Mouse (Mus musculus): Measurements from ENCODE around the gene Lhfpl4. TPM values are rescaled to one million over a fixed set of nuclear protein-coding genes. Genes with fewer than 3 reads are reported as not detected.

Gene Lhfpl4
- polyA plus RNA-seq, 1 experiment from 2014 or later = 21.7 TPM

DNA sequence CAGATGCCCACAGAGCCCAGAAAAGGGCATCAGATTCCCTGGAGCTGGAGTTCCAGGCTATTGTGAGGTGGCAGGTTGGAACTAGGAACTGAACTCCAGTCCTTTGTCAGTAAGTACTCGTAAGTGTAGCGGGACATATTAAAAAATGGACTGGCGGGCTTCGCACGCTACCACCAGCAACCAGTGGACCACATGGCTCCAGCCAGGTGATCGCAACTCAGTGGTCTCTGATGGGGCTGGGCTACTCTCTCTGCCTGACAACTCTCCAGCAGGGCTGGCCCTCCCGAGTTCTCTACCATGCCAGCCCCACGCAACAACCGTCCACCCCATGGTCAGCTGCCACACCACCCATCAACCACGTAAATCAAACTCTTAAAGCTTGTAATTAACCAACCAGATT, 35.1 kb downstream of the Lhfpl4 start:
- Histone ChIP-seq H3K4me1 (ENCODE audit: control insufficient read depth, insufficient read depth, low read length) (no peaks in the 10 kb centered on the region), H3K36me3 (ENCODE audit: control insufficient read depth, insufficient read depth, low read length) (peaks cover 22% of the 10 kb centered on the region), H3K4me3 (replicated peaks; ENCODE audit: low read depth, low read length) (no peak overlapping the region), H3K27ac (replicated peaks; ENCODE audit: low read depth, low read length) (no peak overlapping the region), H3K4me2 (ENCODE audit: low read length) (no peak overlapping the region), H3K9ac (replicated peaks; ENCODE audit: low read length) (no peak overlapping the region), H3K27me3 (ENCODE audit: control insufficient read depth, insufficient read depth, low read length) (no peaks in the 10 kb centered on the region), H3K9me3 (ENCODE audit: control insufficient read depth, low read length) (no peaks in the 10 kb centered on the region)
- ATAC-seq (ENCODE audit: low FRiP score, low TSS enrichment) = no peak
- no peak for DNase-seq
- 98% methylated on average over 10 of the region's 10 CpGs for WGBS

DNA sequence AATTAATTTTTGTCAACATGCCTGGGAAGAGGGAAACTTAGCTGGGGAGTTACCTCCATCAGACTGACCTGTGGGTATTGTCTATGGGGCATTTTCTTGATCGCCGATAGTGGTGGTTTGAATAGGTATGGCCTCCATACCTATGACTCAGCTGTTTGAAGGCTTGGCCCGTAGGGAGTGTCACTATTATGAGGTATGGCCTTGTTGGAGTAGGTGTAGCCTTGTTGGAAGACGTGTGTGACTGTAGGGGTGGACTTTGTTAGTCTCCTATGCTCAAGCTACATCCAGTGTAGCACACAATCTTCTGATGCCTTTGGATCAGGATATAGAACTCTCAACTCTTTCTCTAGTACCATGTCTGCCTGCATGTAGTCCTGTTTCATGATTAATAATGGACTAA, 39.1 kb downstream of the Lhfpl4 start:
- no peak overlapping the region for H3K4me3 ChIP-seq (replicated peaks; ENCODE audit: low read depth, low read length)
- H3K9me3 ChIP-seq (ENCODE audit: control insufficient read depth, low read length) = no peaks in the 10 kb centered on the region
- no peak for ATAC-seq (ENCODE audit: low FRiP score, low TSS enrichment)
- no peak for DNase-seq
- 94% methylated on average over 4 of the region's 4 CpGs for WGBS
- H3K4me2 ChIP-seq (ENCODE audit: low read length) = no peak overlapping the region
- no peaks in the 10 kb centered on the region for H3K4me1 ChIP-seq (ENCODE audit: control insufficient read depth, insufficient read depth, low read length)
- H3K9ac ChIP-seq (replicated peaks; ENCODE audit: low read length) = no peak overlapping the region
- H3K27me3 ChIP-seq (ENCODE audit: control insufficient read depth, insufficient read depth, low read length) = no peaks in the 10 kb centered on the region
- H3K36me3 ChIP-seq (ENCODE audit: control insufficient read depth, insufficient read depth, low read length) = peaks cover 61% of the 10 kb centered on the region
- no peak overlapping the region for H3K27ac ChIP-seq (replicated peaks; ENCODE audit: low read depth, low read length)

DNA sequence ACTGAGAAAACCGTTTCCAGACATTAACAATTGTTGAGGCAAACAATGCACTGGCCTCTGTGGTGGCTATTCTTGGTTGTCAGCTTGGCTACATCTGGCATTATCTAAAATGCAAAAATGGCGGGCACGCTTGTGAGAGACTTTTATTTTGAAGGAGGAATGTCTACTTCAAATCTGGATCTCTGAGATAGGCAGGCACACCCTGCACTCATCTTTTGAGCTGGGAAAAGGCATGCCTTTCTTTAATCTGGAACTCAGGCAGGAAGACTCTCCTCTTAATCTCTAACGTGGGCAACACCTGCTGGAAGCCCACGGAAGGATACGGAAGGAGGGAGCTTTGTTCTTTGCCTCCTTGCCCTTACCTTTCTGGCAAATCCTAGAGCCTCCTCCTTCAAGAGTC, 40.3 kb downstream of the Lhfpl4 start:
- no peaks in the 10 kb centered on the region for H3K27me3 ChIP-seq (ENCODE audit: control insufficient read depth, insufficient read depth, low read length)
- H3K9ac ChIP-seq (replicated peaks; ENCODE audit: low read length) = no peak overlapping the region
- H3K4me2 ChIP-seq (ENCODE audit: low read length) = no peak overlapping the region
- ATAC-seq (ENCODE audit: low FRiP score, low TSS enrichment) (no peak), DNase-seq (no peak)
- 83% methylated on average over 6 of the region's 6 CpGs for WGBS
- H3K4me3 ChIP-seq (replicated peaks; ENCODE audit: low read depth, low read length) = no peak overlapping the region
- H3K4me1 ChIP-seq (ENCODE audit: control insufficient read depth, insufficient read depth, low read length) = no peaks in the 10 kb centered on the region
- no peaks in the 10 kb centered on the region for H3K9me3 ChIP-seq (ENCODE audit: control insufficient read depth, low read length)
- H3K36me3 ChIP-seq (ENCODE audit: control insufficient read depth, insufficient read depth, low read length) = peaks cover 65% of the 10 kb centered on the region
- H3K27ac ChIP-seq (replicated peaks; ENCODE audit: low read depth, low read length) = no peak overlapping the region

GRCm38 (mm10) chr6:113154071-113154470, 41.1 kb downstream of the Lhfpl4 start:
- WGBS = 97% methylated on average over 8 of the region's 8 CpGs
- no peak for ATAC-seq (ENCODE audit: low FRiP score, low TSS enrichment)
- Histone ChIP-seq H3K27ac (replicated peaks; ENCODE audit: low read depth, low read length) (no peak overlapping the region), H3K9ac (replicated peaks; ENCODE audit: low read length) (no peak overlapping the region), H3K27me3 (ENCODE audit: control insufficient read depth, insufficient read depth, low read length) (no peaks in the 10 kb centered on the region), H3K4me1 (ENCODE audit: control insufficient read depth, insufficient read depth, low read length) (no peaks in the 10 kb centered on the region), H3K4me2 (ENCODE audit: low read length) (no peak overlapping the region), H3K4me3 (replicated peaks; ENCODE audit: low read depth, low read length) (no peak overlapping the region), H3K9me3 (ENCODE audit: control insufficient read depth, low read length) (no peaks in the 10 kb centered on the region), H3K36me3 (ENCODE audit: control insufficient read depth, insufficient read depth, low read length) (peaks cover 70% of the 10 kb centered on the region)
- no peak for DNase-seq

DNA sequence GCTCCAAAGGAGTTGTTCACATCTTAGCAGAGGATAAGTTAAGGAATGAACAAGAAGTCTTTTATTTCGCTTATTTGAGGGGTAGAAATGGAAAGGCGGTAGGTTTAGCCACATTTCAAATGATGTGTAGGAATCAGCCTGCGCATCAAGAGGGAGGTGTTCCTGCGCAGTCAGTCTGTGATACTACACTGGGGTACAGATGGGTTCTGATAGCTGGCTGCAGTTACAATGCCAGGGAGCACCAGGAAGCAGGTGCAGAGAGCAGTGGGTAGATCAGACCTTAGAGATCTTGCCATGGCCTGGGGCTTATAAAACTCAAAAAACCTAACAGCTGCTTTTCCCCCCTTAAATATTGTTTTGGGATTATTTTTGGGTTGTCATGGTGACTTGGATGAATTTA, 49.9 kb downstream of the Lhfpl4 start:
- no peak overlapping the region for H3K27ac ChIP-seq (replicated peaks; ENCODE audit: low read depth, low read length)
- H3K36me3 ChIP-seq (ENCODE audit: control insufficient read depth, insufficient read depth, low read length) = peaks cover 86% of the 10 kb centered on the region
- 95% methylated on average over 4 of the region's 4 CpGs for WGBS
- H3K4me1 ChIP-seq (ENCODE audit: control insufficient read depth, insufficient read depth, low read length) = no peaks in the 10 kb centered on the region
- DNase-seq (no peak), ATAC-seq (ENCODE audit: low FRiP score, low TSS enrichment) (no peak)
- H3K9ac ChIP-seq (replicated peaks; ENCODE audit: low read length) = no peak overlapping the region
- no peaks in the 10 kb centered on the region for H3K27me3 ChIP-seq (ENCODE audit: control insufficient read depth, insufficient read depth, low read length)
- no peaks in the 10 kb centered on the region for H3K9me3 ChIP-seq (ENCODE audit: control insufficient read depth, low read length)
- H3K4me3 ChIP-seq (replicated peaks; ENCODE audit: low read depth, low read length) = no peak overlapping the region
- no peak overlapping the region for H3K4me2 ChIP-seq (ENCODE audit: low read length)

GRCm38 (mm10) chr6:113144764-113145163, 50.4 kb downstream of the Lhfpl4 start:
- DNase-seq (no peak), ATAC-seq (ENCODE audit: low FRiP score, low TSS enrichment) (no peak)
- H3K4me1 ChIP-seq (ENCODE audit: control insufficient read depth, insufficient read depth, low read length) = no peaks in the 10 kb centered on the region
- peaks cover 85% of the 10 kb centered on the region for H3K36me3 ChIP-seq (ENCODE audit: control insufficient read depth, insufficient read depth, low read length)
- WGBS = 98% methylated on average over 1 of the region's 1 CpGs
- no peaks in the 10 kb centered on the region for H3K27me3 ChIP-seq (ENCODE audit: control insufficient read depth, insufficient read depth, low read length)
- H3K27ac ChIP-seq (replicated peaks; ENCODE audit: low read depth, low read length) = no peak overlapping the region
- H3K9ac ChIP-seq (replicated peaks; ENCODE audit: low read length) = no peak overlapping the region
- no peak overlapping the region for H3K4me3 ChIP-seq (replicated peaks; ENCODE audit: low read depth, low read length)
- H3K9me3 ChIP-seq (ENCODE audit: control insufficient read depth, low read length) = no peaks in the 10 kb centered on the region
- no peak overlapping the region for H3K4me2 ChIP-seq (ENCODE audit: low read length)

GRCm38 (mm10) chr6:113141389-113142094, 53.6 kb downstream of the Lhfpl4 start:
- ATAC-seq (ENCODE audit: low FRiP score, low TSS enrichment) (no peak), DNase-seq (no peak)
- no peak overlapping the region for H3K4me2 ChIP-seq (ENCODE audit: low read length)
- H3K27me3 ChIP-seq (ENCODE audit: control insufficient read depth, insufficient read depth, low read length) = no peaks in the 10 kb centered on the region
- peaks cover 85% of the 10 kb centered on the region for H3K36me3 ChIP-seq (ENCODE audit: control insufficient read depth, insufficient read depth, low read length)
- no peaks in the 10 kb centered on the region for H3K9me3 ChIP-seq (ENCODE audit: control insufficient read depth, low read length)
- WGBS = 88% methylated on average over 1 of the region's 1 CpGs
- H3K9ac ChIP-seq (replicated peaks; ENCODE audit: low read length) = no peak overlapping the region
- no peak overlapping the region for H3K4me3 ChIP-seq (replicated peaks; ENCODE audit: low read depth, low read length)
- H3K27ac ChIP-seq (replicated peaks; ENCODE audit: low read depth, low read length) = no peak overlapping the region
- H3K4me1 ChIP-seq (ENCODE audit: control insufficient read depth, insufficient read depth, low read length) = no peaks in the 10 kb centered on the region

DNA sequence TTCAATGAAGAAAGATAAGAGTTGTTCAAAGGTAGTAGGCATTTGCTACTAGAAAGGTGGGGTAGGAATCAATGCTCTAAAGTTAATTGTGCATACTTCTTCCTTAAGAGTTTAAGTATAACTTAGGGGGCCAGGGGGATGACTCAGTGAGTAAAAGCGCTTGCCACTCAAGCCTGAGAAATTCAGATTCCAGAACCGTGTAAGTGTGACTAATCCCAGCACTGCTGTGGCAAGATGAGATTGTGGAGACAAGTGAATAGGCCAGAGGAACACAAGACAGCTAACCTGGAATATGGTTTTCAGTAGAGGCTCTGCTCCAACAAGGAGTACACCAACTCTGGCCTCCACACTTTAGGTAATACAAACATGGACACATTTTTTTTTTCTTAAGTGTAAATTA, 61.8 kb downstream of the Lhfpl4 start:
- 48% methylated on average over 2 of the region's 2 CpGs for WGBS

GRCm38 (mm10) chr6:113120806-113121205, 74.4 kb downstream of the Lhfpl4 start:
- no peak overlapping the region for H3K9ac ChIP-seq (replicated peaks; ENCODE audit: low read length)
- H3K4me3 ChIP-seq (replicated peaks; ENCODE audit: low read depth, low read length) = no peak overlapping the region
- peaks cover 83% of the 10 kb centered on the region for H3K36me3 ChIP-seq (ENCODE audit: control insufficient read depth, insufficient read depth, low read length)
- no peaks in the 10 kb centered on the region for H3K4me1 ChIP-seq (ENCODE audit: control insufficient read depth, insufficient read depth, low read length)
- DNase-seq = no peak
- no peak overlapping the region for H3K27ac ChIP-seq (replicated peaks; ENCODE audit: low read depth, low read length)
- no peak overlapping the region for H3K4me2 ChIP-seq (ENCODE audit: low read length)
- no peaks in the 10 kb centered on the region for H3K9me3 ChIP-seq (ENCODE audit: control insufficient read depth, low read length)
- WGBS = 94% methylated on average over 10 of the region's 10 CpGs
- ATAC-seq (ENCODE audit: low FRiP score, low TSS enrichment) = no peak
- H3K27me3 ChIP-seq (ENCODE audit: control insufficient read depth, insufficient read depth, low read length) = no peaks in the 10 kb centered on the region

More for the DNA sequence above, 61.8 kb downstream of the Lhfpl4 start:
- no peak overlapping the region for H3K27ac ChIP-seq (replicated peaks; ENCODE audit: low read depth, low read length)
- no peak for DNase-seq
- H3K36me3 ChIP-seq (ENCODE audit: control insufficient read depth, insufficient read depth, low read length) = peaks cover 72% of the 10 kb centered on the region
- no peaks in the 10 kb centered on the region for H3K27me3 ChIP-seq (ENCODE audit: control insufficient read depth, insufficient read depth, low read length)
- H3K9me3 ChIP-seq (ENCODE audit: control insufficient read depth, low read length) = no peaks in the 10 kb centered on the region
- no peak overlapping the region for H3K4me2 ChIP-seq (ENCODE audit: low read length)
- ATAC-seq (ENCODE audit: low FRiP score, low TSS enrichment) = no peak
- H3K9ac ChIP-seq (replicated peaks; ENCODE audit: low read length) = no peak overlapping the region
- no peaks in the 10 kb centered on the region for H3K4me1 ChIP-seq (ENCODE audit: control insufficient read depth, insufficient read depth, low read length)
- H3K4me3 ChIP-seq (replicated peaks; ENCODE audit: low read depth, low read length) = no peak overlapping the region

All from midbrain, embryonic 14.5 days (tissue).